Mouse (Mus musculus) B cell, adult 62 days (primary cell): ENCODE results near the gene Mucl2. TPM values are rescaled to one million over a fixed set of nuclear protein-coding genes. Genes with fewer than 3 reads are reported as not detected.

Source experiments
- total RNA-seq: library from RNA; stranded (reverse); gene quantifications from 4 replicates; pipeline ENCODE4 v1.2.4, GENCODE M21; 2023

Mucl2 gene
- not detected in 4 replicates for total RNA-seq

DNA sequence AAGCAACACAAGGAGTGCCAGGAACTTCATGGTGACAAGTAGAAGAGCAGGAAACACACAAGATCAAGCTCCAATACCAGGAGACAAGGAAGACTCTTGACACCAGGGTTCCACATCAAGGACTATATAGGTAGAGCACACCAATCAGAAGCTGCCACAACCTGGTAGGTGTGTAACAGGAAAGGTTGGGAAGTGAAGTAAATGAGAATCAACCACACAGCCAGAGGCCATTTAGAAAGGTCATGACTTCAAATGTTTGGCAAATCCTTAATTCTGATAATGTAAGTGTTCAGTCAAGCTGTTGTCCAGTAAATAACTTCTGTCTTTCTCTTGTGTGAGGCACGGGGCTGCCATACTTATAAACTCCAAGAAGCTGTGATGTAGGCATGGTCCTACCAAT, at the start of gene Mucl2:
Gene Mucl2 (minus strand): TSS at position 101 of the 400 bp plus-strand sequence.

Other genes with a start within 250 kb of the Mucl2 start
- gene Mucl1, start 143.8 kb downstream of the Mucl2 start, total RNA-seq, result not detected in 4 replicates